In genomic region chr13:43303161-43303965, GRCm38 (mm10) we compare ENCODE assay signal across 8 mouse cellular contexts. TPM values are rescaled to one million over a fixed set of nuclear protein-coding genes. Genes with fewer than 3 reads are reported as not detected.
DNase-seq lines count a peak whose midpoint lies in the region; ATAC-seq and TF ChIP-seq lines count a peak whose summit lies in the region.

No protein-coding gene starts in this region.

- no peaks in the 10 kb centered on the region for H3K9me3 ChIP-seq in hindbrain, embryonic 10.5 days
- H3K9me3 ChIP-seq in limb, embryonic 11.5 days (ENCODE audit: control insufficient read depth, low read length), result no peaks in the 10 kb centered on the region
- no peaks in the 10 kb centered on the region for H3K9me3 ChIP-seq in midbrain, embryonic 15.5 days

- H3K36me3 ChIP-seq in hindbrain, embryonic 10.5 days, result no peaks in the 10 kb centered on the region
- H3K36me3 ChIP-seq in limb, embryonic 11.5 days (ENCODE audit: control insufficient read depth, insufficient read depth, low read length), result no peaks in the 10 kb centered on the region
- H3K36me3 ChIP-seq in midbrain, embryonic 15.5 days (replicated peaks), result no peaks in the 10 kb centered on the region
- H3K36me3 ChIP-seq in thymus, adult 2 months (ENCODE audit: control insufficient read depth, insufficient read depth, low read length), result no peaks in the 10 kb centered on the region

- ATAC-seq in limb, embryonic 11.5 days (ENCODE audit: insufficient number of reproducible peaks, low FRiP score, low TSS enrichment, low read depth), result peak; percentile 39; the same call in 1 of the 2 replicates
- peak; percentile 68 for ATAC-seq in midbrain, embryonic 15.5 days (replicated peaks)

- peak overlapping the region; percentile 58 for H3K9ac ChIP-seq in limb, embryonic 11.5 days (ENCODE audit: low read length)
- H3K9ac ChIP-seq in midbrain, embryonic 15.5 days, result peak overlapping the region; percentile 91

- TF ChIP-seq POLR2A in embryonic fibroblast, embryonic 13.5 days (IDR thresholded peaks at IDR 0.05; ENCODE audit: low read depth, low read length), result no peak
- TF ChIP-seq POLR2A in thymus, adult 2 months (IDR thresholded peaks at IDR 0.05; ENCODE audit: control insufficient read depth, extremely low read depth, insufficient read depth, low read length, poor library complexity), result 0 out of 2 replicates have a peak, but pooled peaks have one; percentile 7

- peak in 1 of 2 experiments; percentile 36 for DNase-seq in layer of hippocampus, adult 2 months (ENCODE audit: low spot score in 2 of 2)
- DNase-seq in layer of hippocampus, postnatal 25 days (ENCODE audit: extremely low spot score in 1 of 2, low spot score in 1 of 2), result no peak
- peak; percentile 58 for DNase-seq in adrenal gland, postnatal 10 days
- peak; percentile 54 for DNase-seq in hindbrain, embryonic 10.5 days (ENCODE audit: low spot score)
- peak; percentile 59 for DNase-seq in limb, embryonic 11.5 days (ENCODE audit: low spot score)
- DNase-seq in thymus, adult 2 months, result peak; percentile 47

- peak overlapping the region; percentile 98 for H3K27ac ChIP-seq in layer of hippocampus, adult 2 months
- peak overlapping the region; percentile 42; the same call in 1 of the 2 replicates for H3K27ac ChIP-seq in embryonic fibroblast, embryonic 13.5 days (ENCODE audit: insufficient read depth, low read length)
- H3K27ac ChIP-seq in hindbrain, embryonic 10.5 days, result peak overlapping the region; percentile 84
- H3K27ac ChIP-seq in limb, embryonic 11.5 days (replicated peaks; ENCODE audit: low read depth, low read length), result no peak overlapping the region
- peak overlapping the region; percentile 93 for H3K27ac ChIP-seq in midbrain, embryonic 15.5 days
- H3K27ac ChIP-seq in thymus, adult 2 months (ENCODE audit: control insufficient read depth, insufficient read depth, low read length), result no peak overlapping the region

- peak overlapping the region; percentile 69 for H3K4me3 ChIP-seq in layer of hippocampus, adult 2 months
- H3K4me3 ChIP-seq in embryonic fibroblast, embryonic 13.5 days (ENCODE audit: insufficient read depth, low read length), result peak overlapping the region; percentile 87
- H3K4me3 ChIP-seq in hindbrain, embryonic 10.5 days, result peak overlapping the region; percentile 64
- peak overlapping the region; percentile 58 for H3K4me3 ChIP-seq in limb, embryonic 11.5 days (ENCODE audit: low read depth, low read length)
- H3K4me3 ChIP-seq in midbrain, embryonic 15.5 days, result peak overlapping the region; percentile 93
- H3K4me3 ChIP-seq in thymus, adult 2 months (ENCODE audit: control insufficient read depth, insufficient read depth, low read length), result peak overlapping the region; percentile 53

- H3K27me3 ChIP-seq in hindbrain, embryonic 10.5 days (ENCODE audit: insufficient read depth, poor library complexity, severe bottlenecking), result peaks cover 81% of the 10 kb centered on the region
- peaks cover 35% of the 10 kb centered on the region for H3K27me3 ChIP-seq in limb, embryonic 11.5 days (ENCODE audit: control insufficient read depth, insufficient read depth, low read length)
- H3K27me3 ChIP-seq in midbrain, embryonic 15.5 days (replicated peaks), result peaks cover 7% of the 10 kb centered on the region; the same call in 1 of the 2 replicates
- H3K27me3 ChIP-seq in thymus, adult 2 months (ENCODE audit: control insufficient read depth, insufficient read depth, low read length), result no peaks in the 10 kb centered on the region

- no peak for TF ChIP-seq CTCF in layer of hippocampus, adult 2 months (conservative IDR thresholded peaks at IDR 0.05)
- no peak for TF ChIP-seq CTCF in embryonic fibroblast, embryonic 13.5 days (IDR thresholded peaks at IDR 0.05; ENCODE audit: borderline replicate concordance, insufficient read depth, low read length)
- TF ChIP-seq CTCF in thymus, adult 2 months (IDR thresholded peaks at IDR 0.05; ENCODE audit: borderline replicate concordance, control insufficient read depth, extremely low read depth, insufficient read depth, low read length, poor library complexity), result no peak

- peaks cover 12% of the 10 kb centered on the region for H3K4me1 ChIP-seq in embryonic fibroblast, embryonic 13.5 days (ENCODE audit: control insufficient read depth, insufficient read depth, low read length)
- H3K4me1 ChIP-seq in hindbrain, embryonic 10.5 days (replicated peaks), result peaks cover 37% of the 10 kb centered on the region
- peaks cover 8% of the 10 kb centered on the region; the same call in 1 of the 2 replicates for H3K4me1 ChIP-seq in limb, embryonic 11.5 days (ENCODE audit: control insufficient read depth, insufficient read depth, low read length)
- H3K4me1 ChIP-seq in midbrain, embryonic 15.5 days, result peaks cover 38% of the 10 kb centered on the region
- H3K4me1 ChIP-seq in thymus, adult 2 months (replicated peaks; ENCODE audit: control insufficient read depth, insufficient read depth, low read length), result peaks cover 26% of the 10 kb centered on the region

- under 1% methylated on average over 78 of the region's 78 CpGs for WGBS in hindbrain, embryonic 10.5 days
- WGBS in limb, embryonic 11.5 days, result under 1% methylated on average over 75 of the region's 78 CpGs
- WGBS in midbrain, embryonic 15.5 days, result under 1% methylated on average over 78 of the region's 78 CpGs
- WGBS in thymus, adult 2 months, result 1% methylated on average over 78 of the region's 78 CpGs

- H3K4me2 ChIP-seq in limb, embryonic 11.5 days (ENCODE audit: low read depth, severe bottlenecking), result peak overlapping the region; percentile 100
- peak overlapping the region; percentile 87 for H3K4me2 ChIP-seq in midbrain, embryonic 15.5 days

RNA-seq across cellular contexts. Expression of gene Gfod1, which starts 0.6 kb away (rescaled TPM):
- 10 to 100 TPM; 94.6 to 99.3 TPM for total RNA-seq in layer of hippocampus, adult 2 months (2021)
- total RNA-seq in layer of hippocampus, postnatal 25 days (2021), result 10 to 100 TPM; 86.7 to 93.1 TPM
- total RNA-seq in adrenal gland, postnatal 10 days (2021), result 10 to 100 TPM; 10.1 to 11.7 TPM
- 4.2 and 9.6 TPM in 2 replicates for polyA plus RNA-seq in embryonic fibroblast, embryonic 13.5 days (2011; ENCODE audit: insufficient read length, low read depth, missing spikeins)
- 0.43 and 0.46 TPM in 2 replicates for polyA plus RNA-seq in hindbrain, embryonic 10.5 days (2016; fragmentation: Nextera tagmentation; extraction: Ambion mirVana)
- polyA plus RNA-seq in limb, embryonic 11.5 days (2014; fragmentation: Nextera tagmentation; extraction: Ambion mirVana), result 0.30 and 0.31 TPM in 2 replicates
- 2.4 and 2.9 TPM in 2 replicates for polyA plus RNA-seq in midbrain, embryonic 15.5 days (2015; fragmentation: Nextera tagmentation; extraction: Ambion mirVana)
- 4.1 and 4.3 TPM in 2 replicates for polyA plus RNA-seq in thymus, adult 2 months (2012; rRNA removed)

Comparison
In these comparisons a context has a peak if more than half of its experiments do, and no peak if none do; other contexts are left out.
1. DNase-seq: peak in adrenal gland, postnatal 10 days (single experiment), hindbrain, embryonic 10.5 days (single experiment), limb, embryonic 11.5 days (single experiment) and thymus, adult 2 months (single experiment); none in layer of hippocampus, postnatal 25 days (0 of 2).
2. H3K27ac ChIP-seq: peak in layer of hippocampus, adult 2 months (single experiment), embryonic fibroblast, embryonic 13.5 days (single experiment), hindbrain, embryonic 10.5 days (single experiment) and midbrain, embryonic 15.5 days (single experiment); none in limb, embryonic 11.5 days (single experiment) and thymus, adult 2 months (single experiment).
3. Peak in every context shown above with its lines, with median percentiles within 50 percentile points of each other: H3K4me3 ChIP-seq.